Mouse (Mus musculus) heart, postnatal 0 days (tissue): ENCODE results near the gene Plekhm1. TPM values are rescaled to one million over a fixed set of nuclear protein-coding genes. Genes with fewer than 3 reads are reported as not detected.
"Not testable (repeated sequence)": the region's sequence is repeated elsewhere in the genome, so short reads cannot be mapped to it uniquely, and the experiment has no call there.

Experiments used
- ATAC-seq: fragments of 200-750 bp; cut with Nextera tagmentation; 2 replicates; pipeline ENCODE4 v1.8.0; 2017; ENCODE audit warnings: low read depth, moderate number of reproducible peaks, moderate library complexity; ENCODE audit not compliant: insufficient read depth
- DNase-seq: peaks from one replicate; pipeline ENCODE4 v3.0.0-alpha.2; 2016; ENCODE audit warnings: low spot score
- H3K27ac ChIP-seq: fragments of 300-500 bp; sonication (generic); 2 replicates; pipeline ENCODE4 v1.5.1; 2014; ENCODE audit warnings: low read depth, mild to moderate bottlenecking
- H3K27me3 ChIP-seq: fragments of 300-500 bp; sonication (generic); 2 replicates; pipeline ENCODE4 v1.6.1; 2014; ENCODE audit warnings: low read length, mixed read lengths; ENCODE audit not compliant: control insufficient read depth, insufficient read depth
- H3K36me3 ChIP-seq: fragments of 300-500 bp; sonication (generic); replicated peaks from 2 replicates; pipeline ENCODE4 v1.6.1; 2014; ENCODE audit warnings: low read length, mixed read lengths; ENCODE audit not compliant: control insufficient read depth, insufficient read depth
- H3K4me1 ChIP-seq: fragments of 300-500 bp; sonication (generic); 2 replicates; pipeline ENCODE4 v1.6.1; 2014; ENCODE audit warnings: antibody characterized with exemption; ENCODE audit not compliant: control insufficient read depth, insufficient read depth
- H3K4me2 ChIP-seq: fragments of 300-500 bp; sonication (generic); 2 replicates; pipeline ENCODE4 v1.6.1; 2014; ENCODE audit warnings: low read depth, mild to moderate bottlenecking, low read length, moderate library complexity
- H3K4me3 ChIP-seq: fragments of 300-500 bp; sonication (generic); 2 replicates; pipeline ENCODE4 v1.5.1; 2014; ENCODE audit warnings: low read depth, low read length
- H3K9ac ChIP-seq: fragments of 300-500 bp; sonication (generic); replicated peaks from 2 replicates; pipeline ENCODE4 v1.6.1; 2014; ENCODE audit warnings: low read depth, low read length, mixed read lengths
- H3K9me3 ChIP-seq: fragments of 300-500 bp; sonication (generic); replicated peaks from 2 replicates; pipeline ENCODE4 v1.6.1; 2016; ENCODE audit warnings: low read length; ENCODE audit not compliant: control insufficient read depth
- CTCF ChIP-seq: IDR thresholded peaks from 2 replicates; pipeline ENCODE4 v1.5.1; 2016; ENCODE audit warnings: antibody characterized with exemption, control low read depth, low read depth
- EP300 ChIP-seq: IDR thresholded peaks from 2 replicates; pipeline ENCODE4 v1.6.1; 2016; ENCODE audit warnings: antibody characterized with exemption, low read depth
- WGBS: fragments of 180-500 bp; shearing (Covaris S2); extraction: QIAGEN DNeasy Blood & Tissue Kit; methylation state at CpG from one replicate; pipeline ENCODE4 v1.1.7; 2014; 5-methylcytosine and 5-hydroxymethylcytosine counted together
- polyA plus RNA-seq: library from polyadenylated mRNA; unstranded; fragments of >200 nt; fragmentation: Nextera tagmentation; extraction: Ambion mirVana; gene quantifications from 2 replicates; pipeline ENCODE4 v1.2.1, GENCODE M21; 2015
- total RNA-seq: library from RNA; depleted of rRNA; stranded (reverse); fragments of >200 nt; gene quantifications from 2 replicates; pipeline ENCODE4 v1.2.3, GENCODE M21; 2014; ENCODE audit warnings: low replicate concordance

Gene Plekhm1
- total and polyA plus RNA-seq, 2 experiments from 2014 or later, result 3.4 to 3.9 TPM

GRCm38 (mm10) chr11:103408880-103409279 is 3.6 kb downstream of the Plekhm1 start:
- Histone ChIP-seq H3K4me3 (no peak overlapping the region), H3K27me3 (no peaks in the 10 kb centered on the region), H3K4me1 (peaks cover 6% of the 10 kb centered on the region; the same call in 1 of the 2 replicates), H3K27ac (no peak overlapping the region), H3K9ac (no peak overlapping the region), H3K4me2 (no peak overlapping the region), H3K36me3 (peaks cover 9% of the 10 kb centered on the region; the same call in 1 of the 2 replicates), H3K9me3 (no peaks in the 10 kb centered on the region)
- 86% methylated on average over 13 of the region's 13 CpGs for WGBS
- TF ChIP-seq CTCF (no peak), EP300 (no peak)
- ATAC-seq (no peak), DNase-seq (no peak)

DNA sequence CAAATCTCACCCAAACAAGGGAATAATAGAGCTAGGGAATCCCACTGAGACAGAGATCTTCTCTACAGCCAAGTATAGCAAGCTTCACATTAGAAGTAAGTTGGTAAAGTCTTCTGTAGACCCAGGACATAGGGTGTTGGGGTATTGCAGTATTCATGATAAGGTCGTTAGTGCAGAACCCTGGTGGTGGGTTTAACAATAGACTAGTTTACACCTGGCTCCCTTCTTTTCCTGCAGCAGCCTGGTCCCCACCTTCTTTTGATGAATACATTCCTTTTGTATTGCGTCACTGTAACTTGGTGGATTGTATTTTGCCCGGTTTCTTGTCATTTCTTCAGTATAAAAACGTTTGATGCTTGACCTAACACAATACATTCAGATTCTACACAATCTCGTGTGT is 5.4 kb downstream of the Plekhm1 start:
- whole genome bisulfite sequencing, result 63% methylated on average over 5 of the region's 5 CpGs
- not testable (repeated sequence) for H3K27ac ChIP-seq, H3K4me2 ChIP-seq, H3K4me1 ChIP-seq, H3K4me3 ChIP-seq, ATAC-seq, H3K27me3 ChIP-seq, DNase-seq, H3K9me3 ChIP-seq, H3K9ac ChIP-seq
- H3K36me3 ChIP-seq, result peaks cover 19% of the 10 kb centered on the region; the same call in 1 of the 2 replicates

DNA sequence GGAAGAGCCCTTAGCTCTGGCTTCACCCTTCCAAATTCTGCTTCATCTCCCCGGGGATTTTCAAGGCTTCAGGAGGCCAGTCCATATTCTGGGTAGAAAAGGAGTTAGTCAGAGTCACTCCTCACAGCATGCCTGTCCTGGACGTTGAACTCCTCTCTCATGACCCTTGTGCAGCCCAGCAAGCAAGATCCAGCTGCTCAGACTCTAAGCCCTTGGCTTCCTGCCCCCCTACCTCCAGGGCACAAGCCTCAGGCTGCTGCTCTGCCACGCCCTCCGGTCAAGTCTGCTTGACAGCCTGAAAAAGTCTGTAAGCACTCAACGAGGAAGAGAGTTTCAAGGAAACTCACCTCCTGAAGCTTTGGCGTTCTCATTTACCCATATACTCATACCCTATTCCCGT is 5.9 kb downstream of the Plekhm1 start:
- Histone ChIP-seq H3K9me3 (no peaks in the 10 kb centered on the region), H3K4me1 (peaks cover 4% of the 10 kb centered on the region; the same call in 1 of the 2 replicates), H3K9ac (no peak overlapping the region), H3K27me3 (no peaks in the 10 kb centered on the region), H3K4me2 (no peak overlapping the region), H3K27ac (no peak overlapping the region), H3K4me3 (no peak overlapping the region), H3K36me3 (peaks cover 19% of the 10 kb centered on the region; the same call in 1 of the 2 replicates)
- no peak for TF ChIP-seq EP300
- no peak for TF ChIP-seq CTCF
- WGBS, result 71% methylated on average over 7 of the region's 7 CpGs
- ATAC-seq, result no peak
- no peak for DNase-seq

DNA sequence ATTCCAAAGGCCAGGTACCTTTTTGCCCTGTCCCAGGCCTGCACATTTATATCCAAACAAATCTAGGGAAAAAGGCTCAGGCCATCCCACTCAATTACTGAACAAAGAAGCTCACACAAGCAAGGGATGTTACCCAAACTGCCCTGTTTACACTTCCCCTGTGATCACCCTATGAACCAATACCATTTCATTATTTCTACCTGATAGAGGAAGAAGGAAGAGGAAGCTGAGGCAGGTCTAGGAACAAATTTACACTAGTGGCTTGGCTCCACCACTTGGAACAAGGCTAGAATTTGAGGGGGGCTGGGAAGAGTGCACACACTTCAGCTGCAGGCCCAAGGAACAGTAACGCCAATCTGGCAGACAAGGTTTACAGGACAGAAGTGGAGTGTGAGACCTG is 6.7 kb downstream of the Plekhm1 start:
- Histone ChIP-seq H3K36me3 (peaks cover 19% of the 10 kb centered on the region; the same call in 1 of the 2 replicates), H3K27me3 (no peaks in the 10 kb centered on the region), H3K9ac (no peak overlapping the region), H3K4me2 (no peak overlapping the region), H3K4me1 (no peaks in the 10 kb centered on the region), H3K9me3 (no peaks in the 10 kb centered on the region), H3K4me3 (no peak overlapping the region), H3K27ac (no peak overlapping the region)
- 87% methylated on average over 1 of the region's 1 CpGs for WGBS
- ATAC-seq (no peak), DNase-seq (no peak)
- TF ChIP-seq EP300, result no peak
- no peak for TF ChIP-seq CTCF

- H3K4me1 ChIP-seq, result no peaks in the 10 kb centered on the region
- H3K4me3 ChIP-seq, result no peak overlapping the region
- H3K9me3 ChIP-seq, result no peaks in the 10 kb centered on the region
- H3K36me3 ChIP-seq, result peaks cover 19% of the 10 kb centered on the region; the same call in 1 of the 2 replicates
- H3K27me3 ChIP-seq, result no peaks in the 10 kb centered on the region
- no peak overlapping the region for H3K27ac ChIP-seq
- TF ChIP-seq EP300 (no peak), CTCF (no peak)
- no peak overlapping the region for H3K9ac ChIP-seq
- ATAC-seq, result no peak
- H3K4me2 ChIP-seq, result no peak overlapping the region
- DNase-seq, result no peak
Measured at GRCm38 (mm10) chr11:103404618-103405017, 7.9 kb downstream of the Plekhm1 start.

- Histone ChIP-seq H3K27ac (no peak overlapping the region), H3K36me3 (peaks cover 19% of the 10 kb centered on the region; the same call in 1 of the 2 replicates), H3K4me2 (no peak overlapping the region), H3K9ac (no peak overlapping the region), H3K9me3 (no peaks in the 10 kb centered on the region), H3K4me3 (no peak overlapping the region), H3K27me3 (no peaks in the 10 kb centered on the region), H3K4me1 (no peaks in the 10 kb centered on the region)
- 65% methylated on average over 4 of the region's 4 CpGs for WGBS
- no peak for TF ChIP-seq EP300
- no peak for TF ChIP-seq CTCF
- no peak for ATAC-seq
- DNase-seq, result no peak
Measured at GRCm38 (mm10) chr11:103403776-103404175, 8.7 kb downstream of the Plekhm1 start.
